Mouse (Mus musculus) embryonic fibroblast, embryonic 13.5 days (primary cell): Measurements from ENCODE around the gene Wdfy1. TPM values are rescaled to one million over a fixed set of nuclear protein-coding genes. Genes with fewer than 3 reads are reported as not detected.

ENCODE experiments used
- H3K27ac ChIP-seq: 2 replicates; pipeline ENCODE4 v1.5.1; 2012; ENCODE audit warnings: low read length, control low read depth, inconsistent platforms; ENCODE audit not compliant: insufficient read depth
- H3K4me1 ChIP-seq: 2 replicates; pipeline ENCODE4 v1.6.1; 2011; ENCODE audit warnings: low read length; ENCODE audit not compliant: control insufficient read depth, insufficient read depth
- H3K4me3 ChIP-seq: 2 replicates; pipeline ENCODE4 v1.5.1; 2011; ENCODE audit warnings: mild to moderate bottlenecking, control low read depth, low read length; ENCODE audit not compliant: insufficient read depth
- CTCF ChIP-seq: IDR thresholded peaks from 2 replicates; pipeline ENCODE4 v1.5.1; 2011; ENCODE audit warnings: mild to moderate bottlenecking, control low read depth, low read length, moderate library complexity, borderline replicate concordance; ENCODE audit not compliant: insufficient read depth
- POLR2A ChIP-seq: IDR thresholded peaks from 2 replicates; pipeline ENCODE4 v1.6.1; 2011; ENCODE audit warnings: low read depth, mild to moderate bottlenecking, control low read depth, low read length, moderate library complexity
- polyA plus RNA-seq: library from polyadenylated mRNA; stranded (reverse); fragments of >200 nt; gene quantifications from 2 replicates; pipeline ENCODE4 v1.2.4, GENCODE M21; 2011; ENCODE audit warnings: low read depth; ENCODE audit not compliant: missing spikeins, insufficient read length

Wdfy1 gene
- polyA plus RNA-seq, 1 experiment: 76.3 TPM

GRCm38 (mm10) chr1:79734794-79735193 lies 41.1 kb downstream of the Wdfy1 start:
- Histone ChIP-seq H3K27ac (no peak overlapping the region), H3K4me3 (no peak overlapping the region), H3K4me1 (peaks cover 3% of the 10 kb centered on the region)
- no peak for TF ChIP-seq POLR2A
- TF ChIP-seq CTCF: no peak

- TF ChIP-seq POLR2A (no peak), CTCF (no peak)
Measured at GRCm38 (mm10) chr1:79714152-79714923, 61.6 kb downstream of the Wdfy1 start.

GRCm38 (mm10) chr1:79713081-79713480 lies 62.9 kb downstream of the Wdfy1 start:
- no peak for TF ChIP-seq POLR2A
- TF ChIP-seq CTCF: no peak
- no peaks in the 10 kb centered on the region for H3K4me1 ChIP-seq
- no peak overlapping the region for H3K27ac ChIP-seq
- H3K4me3 ChIP-seq: no peak overlapping the region

More at GRCm38 (mm10) chr1:79714152-79714923, 61.6 kb downstream of the Wdfy1 start:
- no peak overlapping the region for H3K4me3 ChIP-seq
- H3K4me1 ChIP-seq: no peaks in the 10 kb centered on the region
- H3K27ac ChIP-seq: peak overlapping the region; percentile 16; the same call in 1 of the 2 replicates

GRCm38 (mm10) chr1:79711147-79712126 lies 64.5 kb downstream of the Wdfy1 start:
- H3K4me3 ChIP-seq: no peak overlapping the region
- H3K27ac ChIP-seq: no peak overlapping the region

GRCm38 (mm10) chr1:79710678-79711077 lies 65.3 kb downstream of the Wdfy1 start:
- no peak for TF ChIP-seq POLR2A
- no peak for TF ChIP-seq CTCF
- H3K27ac ChIP-seq: no peak overlapping the region
- no peak overlapping the region for H3K4me3 ChIP-seq
- H3K4me1 ChIP-seq: no peaks in the 10 kb centered on the region

More at GRCm38 (mm10) chr1:79711147-79712126, 64.5 kb downstream of the Wdfy1 start:
- no peaks in the 10 kb centered on the region for H3K4me1 ChIP-seq
- TF ChIP-seq CTCF: no peak
- no peak for TF ChIP-seq POLR2A

GRCm38 (mm10) chr1:79710216-79710615 lies 65.7 kb downstream of the Wdfy1 start:
- Histone ChIP-seq H3K27ac (no peak overlapping the region), H3K4me1 (no peaks in the 10 kb centered on the region), H3K4me3 (no peak overlapping the region)
- TF ChIP-seq CTCF: no peak
- no peak for TF ChIP-seq POLR2A

- no peak for TF ChIP-seq CTCF
- no peak for TF ChIP-seq POLR2A
- Histone ChIP-seq H3K4me1 (no peaks in the 10 kb centered on the region), H3K27ac (no peak overlapping the region), H3K4me3 (no peak overlapping the region)
Measured at GRCm38 (mm10) chr1:79707383-79707782, 68.6 kb downstream of the Wdfy1 start.

- H3K4me3 ChIP-seq: no peak overlapping the region
- H3K4me1 ChIP-seq: peaks cover 2% of the 10 kb centered on the region; the same call in 1 of the 2 replicates
- no peak overlapping the region for H3K27ac ChIP-seq
- TF ChIP-seq POLR2A: no peak
- no peak for TF ChIP-seq CTCF
Measured at GRCm38 (mm10) chr1:79706707-79707106, 69.2 kb downstream of the Wdfy1 start.

GRCm38 (mm10) chr1:79704672-79705071 lies 71.3 kb downstream of the Wdfy1 start:
- Histone ChIP-seq H3K27ac (no peak overlapping the region), H3K4me1 (peaks cover 3% of the 10 kb centered on the region; the same call in 1 of the 2 replicates), H3K4me3 (no peak overlapping the region)
- no peak for TF ChIP-seq POLR2A
